In the genomic region with DNA sequence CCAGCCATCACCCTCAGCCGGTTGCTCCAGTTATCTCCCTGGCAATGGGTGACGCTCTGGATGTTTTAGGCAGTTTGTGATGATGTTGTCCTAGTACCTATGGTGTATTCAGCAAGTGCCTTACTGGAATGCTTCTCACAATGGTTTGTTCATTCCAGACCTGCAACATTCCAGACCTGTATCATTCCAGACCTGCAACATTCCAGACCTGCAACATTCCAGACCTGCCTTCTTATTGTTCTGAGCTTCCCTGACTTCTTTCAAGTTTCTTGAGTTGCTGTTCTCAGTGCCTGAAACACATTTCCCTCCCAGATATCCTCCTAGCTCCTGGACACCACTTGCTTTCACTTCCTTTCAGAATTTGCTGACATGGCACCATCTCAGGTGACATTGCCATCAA, we compare ENCODE assay signal across 25 mouse cellular contexts. TPM values are rescaled to one million over a fixed set of nuclear protein-coding genes. Genes with fewer than 3 reads are reported as not detected.
DNase-seq lines count a peak whose midpoint lies in the region; ATAC-seq and TF ChIP-seq lines count a peak whose summit lies in the region.
"Had no signal": no experiment of that assay in that cellular context is flagged by ENCODE, and none has a peak within 500 bp of the region (broad histone marks: within the 10 kb centered on the region; RNA-seq: fewer than 3 reads in every experiment).

No protein-coding gene starts in this region.

- no peak for TF ChIP-seq RAD21 in CH12.LX (IDR thresholded peaks at IDR 0.05; ENCODE audit: low read depth, low read length)

- DNase-seq in CH12.LX (ENCODE audit: extremely low read depth) (no peak), ES-CJ7 (ENCODE audit: low read depth, low spot score) (peak; percentile 2), R1 (ENCODE audit: low read depth, low spot score) (peak; percentile 72)
- DNase-seq in layer of hippocampus, adult 8-10 months (ENCODE audit: low spot score in 2 of 2) = no peak
- DNase-seq in adrenal gland, postnatal 4 days (ENCODE audit: low spot score in 2 of 2) = no peak
- DNase-seq: adrenal gland, adult 8-10 months; adrenal gland, postnatal 14 days; adrenal gland, postnatal 36 days; cerebellum, adult 11 months; cerebellum, adult 18-20 months; cerebellum, adult 8-10 months; cerebellum, adult 9-11 months; cerebellum, postnatal 14 days; cerebellum, postnatal 36 days; embryo, embryonic 11 days; forebrain, postnatal 0 days had no signal

- dilution Hi-C loops in CH12.LX (cut with MboI; ENCODE audit: extremely low pct_ligation_motif_present, extremely low pct_unique_long_range_greater_than_20kb, low sequenced_read_pairs) = no loop called here

- TF ChIP-seq POLR2A in CH12.LX (IDR thresholded peaks at IDR 0.05; ENCODE audit: low read depth, low read length) = no peak

- no peaks in the 10 kb centered on the region for H3K27me3 ChIP-seq in CH12.LX (replicated peaks)
- H3K27me3 ChIP-seq: embryonic facial prominence, embryonic 13.5 days; embryonic facial prominence, embryonic 15.5 days; forebrain, embryonic 13.5 days; forebrain, embryonic 15.5 days had no signal

- H3K79me2 ChIP-seq in CH12.LX (replicated peaks; ENCODE audit: control insufficient read depth, extremely low read depth, insufficient read depth, poor library complexity, severe bottlenecking) = no peaks in the 10 kb centered on the region

- no peak for TF ChIP-seq EP300 in CH12.LX (IDR thresholded peaks at IDR 0.05; ENCODE audit: low read length)

- H3K9ac ChIP-seq in CH12.LX (ENCODE audit: insufficient read depth, low read depth) = no peak overlapping the region
- H3K9ac ChIP-seq: embryonic facial prominence, embryonic 13.5 days; embryonic facial prominence, embryonic 15.5 days; forebrain, embryonic 13.5 days; forebrain, embryonic 15.5 days; forebrain, postnatal 0 days had no signal

- TF ChIP-seq CTCF in CH12.LX (conservative IDR thresholded peaks at IDR 0.05 in 1 of 2, IDR thresholded peaks at IDR 0.05 in 1 of 2; ENCODE audit: low read depth in 2 of 2, low read length in 2 of 2) = no peak

- H3K4me1 ChIP-seq in CH12.LX (ENCODE audit: control insufficient read depth in 1 of 2, insufficient read depth in 2 of 2) = peaks cover 0 to 4% of the 10 kb centered on the region in 2 experiments; a peak in 2 of 4 replicates
- H3K4me1 ChIP-seq: embryonic facial prominence, embryonic 13.5 days; embryonic facial prominence, embryonic 15.5 days; forebrain, embryonic 13.5 days; forebrain, embryonic 15.5 days had no signal

- in situ Hi-C loops in CH12.LX (cut with MboI; ENCODE audit: low pct_ligation_motif_present, low pct_unique_long_range_greater_than_20kb, low sequenced_read_pairs) = no loop called here

- no peak overlapping the region for H3K4me3 ChIP-seq in CH12.LX (replicated peaks in 1 of 3; ENCODE audit: low read depth in 2 of 3, low read length in 2 of 3, poor library complexity in 1 of 3)
- H3K4me3 ChIP-seq: embryonic facial prominence, embryonic 13.5 days; embryonic facial prominence, embryonic 15.5 days; erythroblast, embryonic 14.5 days; forebrain, embryonic 13.5 days; forebrain, embryonic 15.5 days had no signal

- no peaks in the 10 kb centered on the region for H3K36me3 ChIP-seq in CH12.LX (replicated peaks in 1 of 2; ENCODE audit: control insufficient read depth in 1 of 2, insufficient read depth in 1 of 2, low read length in 1 of 2)
- H3K36me3 ChIP-seq: embryonic facial prominence, embryonic 13.5 days; embryonic facial prominence, embryonic 15.5 days; forebrain, embryonic 15.5 days; G1E had no signal

- H3K4me2 ChIP-seq in CH12.LX (ENCODE audit: insufficient read depth, low read depth, poor library complexity, severe bottlenecking) = no peak overlapping the region
- H3K4me2 ChIP-seq: embryonic facial prominence, embryonic 13.5 days; embryonic facial prominence, embryonic 15.5 days; forebrain, embryonic 13.5 days; forebrain, embryonic 15.5 days had no signal

- H3K9me3 ChIP-seq in CH12.LX (replicated peaks; ENCODE audit: low read length) = no peaks in the 10 kb centered on the region
- H3K9me3 ChIP-seq: embryonic facial prominence, embryonic 13.5 days; embryonic facial prominence, embryonic 15.5 days; forebrain, embryonic 13.5 days; forebrain, embryonic 15.5 days; G1E had no signal

- H3K27ac ChIP-seq in CH12.LX (ENCODE audit: insufficient read depth, low read depth) = no peak overlapping the region
- H3K27ac ChIP-seq: embryonic facial prominence, embryonic 13.5 days; embryonic facial prominence, embryonic 15.5 days; forebrain, embryonic 13.5 days; forebrain, embryonic 15.5 days had no signal

- ATAC-seq in megakaryocyte, adult 5-6 weeks (ENCODE audit: poor library complexity, severe bottlenecking) = no peak
- ATAC-seq: activated CD4-positive, CD25-positive, alpha-beta regulatory T cell, adult 4 months; forebrain, embryonic 13.5 days; forebrain, embryonic 15.5 days; forebrain, postnatal 0 days; Patski had no signal

TF ChIP-seq in CH12.LX, 34 proteins besides CTCF, POLR2A, EP300 and RAD21:
- TF ChIP-seq MAFK (IDR thresholded peaks at IDR 0.05; ENCODE audit: insufficient replicate concordance, low read length) (peak; percentile 47; the same call in 1 of the 2 replicates), JUND (conservative IDR thresholded peaks at IDR 0.05; ENCODE audit: low read depth, low read length) (no peak), CHD1 (IDR thresholded peaks at IDR 0.05; ENCODE audit: low read depth, low read length) (no peak)

RNA-seq across cellular contexts. Expression of a gene that starts 37.0 kb away (rescaled TPM):
- total RNA-seq in CH12.LX (2012; rRNA removed) (not detected in 2 replicates), CH12.LX (2014; rRNA removed) (not detected in 2 replicates)
- not detected in 2 replicates for polyA plus RNA-seq in CH12.LX (2012; ENCODE audit: insufficient read length, low read depth)
- 100 to 1,000 TPM in 1 of 4 experiments, 10 to 100 TPM in 3; 77.8 to 104 (median 90.7) TPM for total RNA-seq in layer of hippocampus, adult 8-10 months (2022)
- 100 to 1,000 TPM in 1 of 2 experiments, 10 to 100 TPM in 1; 56.5 to 130 TPM for total RNA-seq in adrenal gland, postnatal 4 days (2021)
- total RNA-seq in megakaryocyte, adult 5-6 weeks (2015) = 0.21 TPM in 1 of 2 replicates, not detected in the other
- total RNA-seq in megakaryocyte, adult 5-6 weeks (2017) = 1.4 TPM in 1 of 2 replicates, not detected in the other
- polyA plus RNA-seq: activated CD4-positive, CD25-positive, alpha-beta regulatory T cell, adult 4 months; G1E had no signal

Comparison
In these comparisons a context has a peak if more than half of its experiments do, and no peak if none do; other contexts are left out.
1. DNase-seq: peak in ES-CJ7 (single experiment) and R1 (single experiment); none in CH12.LX (single experiment), layer of hippocampus, adult 8-10 months (0 of 2) and adrenal gland, postnatal 4 days (0 of 2).
2. RNA of a gene that starts 37.0 kb away (total RNA-seq): 56.5 to 130 TPM in adrenal gland, postnatal 4 days and 77.8 to 104 TPM in layer of hippocampus, adult 8-10 months; 0.21 to 1.4 TPM in megakaryocyte, adult 5-6 weeks and not detected in CH12.LX; every median in the first group is over 10 times any median in the second.